Mouse (Mus musculus): ENCODE measurements at regions not wholly inside any gene's neighbourhood (a gene's known extent, or its start where the extent isn't known, plus 50 kb on each side); places are given as distances from the start of the nearest gene placed in this dataset.
"Not testable (repeated sequence)": the region's sequence is repeated elsewhere in the genome, so short reads cannot be mapped to it uniquely, and the experiment has no call there.

DNA sequence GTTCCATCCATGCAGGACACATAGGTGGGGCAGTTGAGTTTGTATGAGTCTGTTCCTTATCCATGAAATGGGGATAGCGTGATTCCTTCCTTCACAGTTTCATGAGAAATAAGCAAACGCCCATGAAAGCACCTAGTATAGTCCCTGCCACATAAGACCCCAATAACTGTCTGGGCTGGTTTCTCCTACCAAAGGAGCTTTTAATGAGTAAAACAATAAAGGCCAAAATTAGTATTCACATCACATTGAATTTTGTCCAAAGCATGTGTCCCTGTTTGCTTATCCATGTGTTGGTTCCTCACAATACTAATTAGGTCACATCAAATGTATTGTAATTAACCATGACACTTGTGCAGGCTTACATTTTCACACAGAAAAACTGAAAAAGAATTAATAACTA is 221.3 kb downstream of the Prdm13 start:
- 85% methylated on average over 2 of the region's 2 CpGs for WGBS
- H3K4me1 ChIP-seq = no peaks in the 10 kb centered on the region
- H3K27me3 ChIP-seq = no peaks in the 10 kb centered on the region
- no peaks in the 10 kb centered on the region for H3K9me3 ChIP-seq
- H3K4me2 ChIP-seq = no peak overlapping the region
- no peak overlapping the region for H3K9ac ChIP-seq
- H3K27ac ChIP-seq = no peak overlapping the region
- no peaks in the 10 kb centered on the region for H3K36me3 ChIP-seq
- no peak for ATAC-seq (ENCODE audit: insufficient number of reproducible peaks, low FRiP score, low TSS enrichment, low read depth)
- no peak overlapping the region for H3K4me3 ChIP-seq

GRCm38 (mm10) chr4:21441274-21441673 is 244.5 kb downstream of the Prdm13 start:
- Histone ChIP-seq H3K4me2 (no peak overlapping the region), H3K4me1 (no peaks in the 10 kb centered on the region), H3K4me3 (no peak overlapping the region), H3K27ac (no peak overlapping the region), H3K27me3 (no peaks in the 10 kb centered on the region), H3K9me3 (no peaks in the 10 kb centered on the region), H3K9ac (no peak overlapping the region), H3K36me3 (no peaks in the 10 kb centered on the region)
- peak; percentile 19; the same call in 1 of the 2 replicates for ATAC-seq (ENCODE audit: insufficient number of reproducible peaks, low FRiP score, low TSS enrichment, low read depth)

DNA sequence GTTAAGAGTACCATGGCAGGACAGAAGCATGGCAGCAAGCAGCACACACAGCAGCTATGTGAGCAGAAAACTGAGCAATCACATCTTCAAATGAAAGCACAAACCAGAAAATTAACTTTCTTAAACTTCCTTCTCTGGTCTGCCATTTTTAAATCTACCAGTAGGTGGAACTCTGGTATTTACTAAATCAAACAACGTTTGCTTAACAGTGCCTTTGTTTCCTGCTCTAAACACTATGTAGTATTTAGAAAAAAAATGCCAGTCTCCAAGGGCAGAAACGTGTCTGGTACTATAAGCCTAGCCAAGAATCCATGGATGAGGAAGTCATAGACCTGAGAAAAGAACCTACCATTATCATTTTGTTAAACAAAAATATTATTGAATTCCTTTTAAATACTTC is 249.1 kb downstream of the Prdm13 start:
- Histone ChIP-seq H3K27ac (no peak overlapping the region), H3K27me3 (no peaks in the 10 kb centered on the region), H3K9me3 (no peaks in the 10 kb centered on the region), H3K4me3 (no peak overlapping the region), H3K36me3 (no peaks in the 10 kb centered on the region), H3K4me2 (no peak overlapping the region), H3K9ac (no peak overlapping the region), H3K4me1 (no peaks in the 10 kb centered on the region)
- 20% methylated on average over 2 of the region's 2 CpGs for WGBS
- no peak for ATAC-seq (ENCODE audit: insufficient number of reproducible peaks, low FRiP score, low TSS enrichment, low read depth)

DNA sequence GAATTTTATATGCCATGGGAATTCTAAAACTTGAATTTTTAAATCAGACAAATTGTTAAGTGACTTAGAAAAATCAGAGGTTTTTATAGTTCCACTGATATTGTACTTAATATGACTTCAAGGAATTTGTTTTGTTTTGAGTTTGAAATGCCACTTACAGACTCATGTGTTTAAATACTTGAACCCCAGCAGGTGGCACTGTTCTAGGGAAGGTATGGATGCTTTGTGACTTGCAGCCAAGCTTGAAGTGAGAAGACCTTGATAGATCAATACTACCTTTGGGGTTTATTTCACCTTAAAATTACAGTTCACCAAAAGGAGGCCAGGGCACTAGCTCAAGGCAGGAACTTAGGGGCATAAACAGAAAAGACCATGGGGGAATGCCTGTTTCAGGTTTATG is 277.9 kb downstream of the Prdm13 start:
- no peaks in the 10 kb centered on the region for H3K4me1 ChIP-seq
- no peak overlapping the region for H3K27ac ChIP-seq
- H3K9me3 ChIP-seq = no peaks in the 10 kb centered on the region
- H3K36me3 ChIP-seq = no peaks in the 10 kb centered on the region
- H3K9ac ChIP-seq = no peak overlapping the region
- no peak overlapping the region for H3K4me2 ChIP-seq
- H3K4me3 ChIP-seq = no peak overlapping the region
- H3K27me3 ChIP-seq = no peaks in the 10 kb centered on the region
- no peak for ATAC-seq (ENCODE audit: insufficient number of reproducible peaks, low FRiP score, low TSS enrichment, low read depth)

GRCm38 (mm10) chr4:21369314-21369713 is 316.4 kb downstream of the Prdm13 start:
- H3K9ac ChIP-seq = no peak overlapping the region
- H3K9me3 ChIP-seq = no peaks in the 10 kb centered on the region
- H3K4me3 ChIP-seq = no peak overlapping the region
- 81% methylated on average over 1 of the region's 1 CpGs for WGBS
- H3K36me3 ChIP-seq = no peaks in the 10 kb centered on the region
- no peak overlapping the region for H3K4me2 ChIP-seq
- H3K27me3 ChIP-seq = no peaks in the 10 kb centered on the region
- H3K27ac ChIP-seq = no peak overlapping the region
- ATAC-seq (ENCODE audit: insufficient number of reproducible peaks, low FRiP score, low TSS enrichment, low read depth) = no peak
- H3K4me1 ChIP-seq = no peaks in the 10 kb centered on the region

- Histone ChIP-seq H3K4me3 (no peak overlapping the region), H3K4me2 (no peak overlapping the region), H3K9ac (no peak overlapping the region), H3K4me1 (no peaks in the 10 kb centered on the region), H3K36me3 (no peaks in the 10 kb centered on the region), H3K27me3 (no peaks in the 10 kb centered on the region), H3K9me3 (no peaks in the 10 kb centered on the region), H3K27ac (no peak overlapping the region)
- WGBS = 69% methylated on average over 11 of the region's 11 CpGs
- ATAC-seq (ENCODE audit: insufficient number of reproducible peaks, low FRiP score, low TSS enrichment, low read depth) = no peak
Observed at GRCm38 (mm10) chr4:21368234-21369021, 317.3 kb downstream of the Prdm13 start.

- 47% methylated on average over 1 of the region's 1 CpGs for WGBS
- no peak overlapping the region for H3K4me2 ChIP-seq
- H3K9me3 ChIP-seq = no peaks in the 10 kb centered on the region
- ATAC-seq (ENCODE audit: insufficient number of reproducible peaks, low FRiP score, low TSS enrichment, low read depth) = no peak
- no peak overlapping the region for H3K27ac ChIP-seq
- H3K27me3 ChIP-seq = no peaks in the 10 kb centered on the region
- H3K4me1 ChIP-seq = no peaks in the 10 kb centered on the region
- H3K4me3 ChIP-seq = no peak overlapping the region
- no peak overlapping the region for H3K9ac ChIP-seq
- H3K36me3 ChIP-seq = no peaks in the 10 kb centered on the region
Observed at GRCm38 (mm10) chr4:21321769-21322168, 364.0 kb downstream of the Prdm13 start.

- not testable (repeated sequence) for H3K9ac ChIP-seq; H3K4me2 ChIP-seq; H3K4me1 ChIP-seq; ATAC-seq (ENCODE audit: insufficient number of reproducible peaks, low FRiP score, low TSS enrichment, low read depth); H3K9me3 ChIP-seq; H3K4me3 ChIP-seq; H3K27me3 ChIP-seq; H3K36me3 ChIP-seq; H3K27ac ChIP-seq
- 79% methylated on average over 1 of the region's 2 CpGs for WGBS
Observed at GRCm38 (mm10) chr4:21309239-21309638, 376.5 kb downstream of the Prdm13 start.

DNA sequence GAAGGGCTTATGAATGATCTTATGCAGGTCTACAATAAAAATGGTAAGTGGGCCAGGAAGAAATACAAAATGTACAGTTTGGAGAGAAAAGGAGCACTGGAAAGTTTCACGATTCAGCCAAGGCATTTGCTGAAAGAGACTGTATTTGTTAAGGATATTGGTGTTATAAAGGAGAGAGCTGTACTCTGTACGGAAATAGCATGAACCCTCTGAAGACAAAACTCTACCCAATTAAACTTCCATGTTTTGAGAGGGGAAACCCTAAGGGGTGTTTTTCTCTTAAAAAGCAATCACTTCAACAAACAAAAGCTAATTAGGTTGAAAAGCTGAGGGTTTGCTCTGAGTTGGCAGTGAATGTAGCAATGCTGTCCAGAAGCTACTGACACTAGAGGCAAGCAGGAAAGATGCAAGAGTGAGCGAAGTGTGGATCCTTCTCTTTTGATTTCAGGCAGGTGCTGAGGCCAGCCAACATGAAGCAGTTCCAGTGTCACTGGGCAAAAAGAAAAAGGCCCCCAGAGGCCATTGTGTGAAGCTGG is 378.2 kb downstream of the Prdm13 start:
- H3K27me3 ChIP-seq = no peaks in the 10 kb centered on the region
- no peaks in the 10 kb centered on the region for H3K9me3 ChIP-seq
- H3K4me3 ChIP-seq = no peak overlapping the region
- H3K9ac ChIP-seq = no peak overlapping the region
- WGBS = 73% methylated on average over 3 of the region's 3 CpGs
- no peak overlapping the region for H3K4me2 ChIP-seq
- no peaks in the 10 kb centered on the region for H3K4me1 ChIP-seq
- H3K36me3 ChIP-seq = no peaks in the 10 kb centered on the region
- no peak for ATAC-seq (ENCODE audit: insufficient number of reproducible peaks, low FRiP score, low TSS enrichment, low read depth)
- no peak overlapping the region for H3K27ac ChIP-seq

- H3K4me2 ChIP-seq = no peak overlapping the region
- no peak overlapping the region for H3K27ac ChIP-seq
- H3K27me3 ChIP-seq = no peaks in the 10 kb centered on the region
- H3K36me3 ChIP-seq = no peaks in the 10 kb centered on the region
- H3K9me3 ChIP-seq = no peaks in the 10 kb centered on the region
- no peaks in the 10 kb centered on the region for H3K4me1 ChIP-seq
- no peak overlapping the region for H3K9ac ChIP-seq
- no peak overlapping the region for H3K4me3 ChIP-seq
- no peak for ATAC-seq (ENCODE audit: insufficient number of reproducible peaks, low FRiP score, low TSS enrichment, low read depth)
Observed at GRCm38 (mm10) chr4:21300141-21300540, 385.6 kb downstream of the Prdm13 start.

GRCm38 (mm10) chr4:21267302-21267701 is 418.5 kb downstream of the Prdm13 start:
- no peak for ATAC-seq (ENCODE audit: insufficient number of reproducible peaks, low FRiP score, low TSS enrichment, low read depth)
- no peaks in the 10 kb centered on the region for H3K36me3 ChIP-seq
- 50% methylated on average over 2 of the region's 2 CpGs for WGBS

DNA sequence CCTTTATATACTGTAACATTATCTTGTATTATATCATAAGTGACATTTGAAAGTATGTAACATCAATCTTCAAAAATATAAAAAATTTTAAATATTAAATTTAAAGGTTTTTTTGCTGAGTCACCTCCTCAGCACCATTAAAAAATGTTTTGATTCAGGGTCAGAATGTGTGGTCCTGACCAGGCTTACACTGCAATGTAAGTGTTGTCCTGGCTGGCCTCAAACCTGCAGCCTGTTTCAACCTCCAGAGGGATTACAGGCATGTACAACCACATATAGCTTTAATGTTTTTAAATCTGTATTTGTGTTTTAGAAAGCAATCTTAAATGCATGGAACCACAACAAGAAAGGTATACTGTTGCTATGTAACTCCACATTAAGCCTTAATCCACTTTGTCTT is 418.9 kb downstream of the Prdm13 start:
- ATAC-seq (ENCODE audit: insufficient number of reproducible peaks, low FRiP score, low TSS enrichment, low read depth) = no peak
- Histone ChIP-seq H3K4me2 (no peak overlapping the region), H3K4me3 (no peak overlapping the region), H3K4me1 (no peaks in the 10 kb centered on the region), H3K36me3 (no peaks in the 10 kb centered on the region), H3K27ac (no peak overlapping the region), H3K27me3 (no peaks in the 10 kb centered on the region), H3K9ac (no peak overlapping the region), H3K9me3 (no peaks in the 10 kb centered on the region)

More at GRCm38 (mm10) chr4:21267302-21267701, 418.5 kb downstream of the Prdm13 start:
- H3K27ac ChIP-seq = no peak overlapping the region
- H3K27me3 ChIP-seq = no peaks in the 10 kb centered on the region
- no peaks in the 10 kb centered on the region for H3K9me3 ChIP-seq
- no peak overlapping the region for H3K9ac ChIP-seq
- H3K4me2 ChIP-seq = no peak overlapping the region
- no peaks in the 10 kb centered on the region for H3K4me1 ChIP-seq
- no peak overlapping the region for H3K4me3 ChIP-seq

GRCm38 (mm10) chr4:21250396-21250795 is 435.4 kb downstream of the Prdm13 start:
- Histone ChIP-seq H3K4me2 (no peak overlapping the region), H3K9ac (no peak overlapping the region), H3K27me3 (no peaks in the 10 kb centered on the region), H3K36me3 (no peaks in the 10 kb centered on the region), H3K4me3 (no peak overlapping the region), H3K9me3 (no peaks in the 10 kb centered on the region), H3K27ac (no peak overlapping the region), H3K4me1 (no peaks in the 10 kb centered on the region)
- 60% methylated on average over 2 of the region's 2 CpGs for WGBS
- no peak for ATAC-seq (ENCODE audit: insufficient number of reproducible peaks, low FRiP score, low TSS enrichment, low read depth)

Data from limb, embryonic 15.5 days (tissue).